Mouse (Mus musculus) kidney, adult 11 months (tissue): ENCODE data around the gene P2rx5.

Experiments
- DNase-seq: peaks from one replicate; pipeline ENCODE4 v3.0.0; 2022

Gene P2rx5

GRCm38 (mm10) chr11:73176608-73177508 lies 16.6 kb downstream of the P2rx5 start, which contains the start of the genes Emc6 and Tax1bp3:
Gene Emc6 (minus strand): TSS chr11:73177037.
Gene Tax1bp3 (plus strand): TSS chr11:73177083.
- peak; percentile 97 for DNase-seq

DNA sequence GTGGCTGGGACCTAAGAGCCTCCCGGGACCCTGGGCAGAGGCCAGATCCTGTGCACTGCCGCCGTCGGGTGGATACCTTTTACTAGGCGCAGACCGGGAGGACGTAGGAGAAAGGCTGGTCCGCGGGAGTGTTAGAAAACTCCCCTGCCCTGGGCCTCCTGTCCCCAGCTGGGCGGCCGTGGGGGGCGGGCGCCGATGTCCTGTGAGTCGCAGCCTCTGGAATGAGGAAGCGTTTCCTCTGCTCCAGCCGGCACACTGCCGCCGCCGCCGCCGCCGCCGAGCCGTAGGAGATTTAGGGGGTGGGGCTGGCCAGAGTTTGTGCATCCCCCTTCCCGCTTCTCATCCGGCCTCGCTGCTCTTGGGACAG lies 17.3 kb downstream of the P2rx5 start:
- DNase-seq: peak; percentile 83

GRCm38 (mm10) chr11:73177895-73178294 lies 17.7 kb downstream of the P2rx5 start:
- peak; percentile 49 for DNase-seq

DNA sequence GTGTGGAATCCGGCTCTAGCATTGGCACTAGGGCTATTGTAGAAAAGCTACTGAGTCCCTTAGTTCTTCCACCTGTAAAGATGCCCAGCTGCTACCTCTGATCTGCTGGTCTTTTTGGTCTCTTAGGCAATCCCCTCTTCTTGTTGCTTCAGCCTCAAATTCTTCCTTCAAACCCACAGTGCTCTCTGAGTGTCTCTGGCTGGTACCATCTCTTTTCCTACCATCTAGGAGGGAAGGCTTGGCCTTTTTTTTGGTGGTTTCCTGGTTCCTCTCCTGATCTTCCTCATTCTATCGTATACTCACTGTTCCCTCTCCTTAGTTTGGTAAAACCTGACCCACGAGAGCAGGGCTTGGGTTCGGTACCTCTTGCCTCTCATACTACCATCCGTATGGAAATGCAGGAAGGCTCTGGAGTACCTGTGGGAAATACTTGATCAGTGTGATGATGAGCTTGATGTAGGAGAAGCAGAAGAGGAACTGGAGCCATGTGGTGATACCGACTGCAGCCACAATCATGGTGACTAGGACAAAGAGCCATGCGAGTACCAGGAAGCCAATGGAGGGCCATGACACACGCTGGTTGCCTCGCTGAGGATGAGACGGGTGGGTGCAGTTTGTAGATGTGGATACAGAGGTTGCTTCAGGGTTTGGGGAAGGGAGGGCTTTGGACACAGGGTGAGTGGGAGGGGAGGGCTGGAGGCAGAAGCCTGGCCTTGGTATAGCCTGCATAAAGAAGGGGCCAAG lies 25.8 kb downstream of the P2rx5 start:
- no peak for DNase-seq

GRCm38 (mm10) chr11:73187231-73187630 lies 27.0 kb downstream of the P2rx5 start:
- peak; percentile 70 for DNase-seq

- DNase-seq: no peak
Measured at GRCm38 (mm10) chr11:73193047-73193446, 32.8 kb downstream of the P2rx5 start.

DNA sequence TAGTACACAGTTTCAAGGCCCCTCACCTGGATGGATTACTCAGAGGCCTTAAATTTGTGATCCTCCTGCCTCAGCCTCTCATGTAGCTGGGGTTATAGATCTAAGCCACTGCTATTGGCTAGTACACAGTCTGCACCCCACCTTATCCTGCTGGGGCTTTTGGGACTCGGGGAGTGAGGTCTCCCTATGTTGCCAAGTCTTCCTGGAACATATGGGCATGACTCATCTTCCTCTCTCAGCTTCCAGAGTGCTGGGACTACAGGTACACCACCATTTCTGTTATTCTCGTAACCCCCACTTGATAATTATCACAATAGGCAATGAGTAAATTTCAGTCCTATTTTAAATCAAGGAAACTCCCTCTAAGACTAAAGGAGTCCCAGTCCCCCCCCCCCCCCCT lies 34.2 kb downstream of the P2rx5 start:
- no peak for DNase-seq

- DNase-seq: no peak
Measured at GRCm38 (mm10) chr11:73198190-73198589, 38.0 kb downstream of the P2rx5 start.

GRCm38 (mm10) chr11:73198603-73199229 lies 38.5 kb downstream of the P2rx5 start, which contains the start of gene Ctns:
Gene Ctns (minus strand): TSS chr11:73199042.
- peak; percentile 93 for DNase-seq

GRCm38 (mm10) chr11:73199230-73199712 lies 39.0 kb downstream of the P2rx5 start, which contains the start of gene Shpk:
Gene Shpk (plus strand): TSS chr11:73199460.
- DNase-seq: peak; percentile 97

- DNase-seq: peak; percentile 59
Measured at GRCm38 (mm10) chr11:73199879-73200278, 39.7 kb downstream of the P2rx5 start.

DNA sequence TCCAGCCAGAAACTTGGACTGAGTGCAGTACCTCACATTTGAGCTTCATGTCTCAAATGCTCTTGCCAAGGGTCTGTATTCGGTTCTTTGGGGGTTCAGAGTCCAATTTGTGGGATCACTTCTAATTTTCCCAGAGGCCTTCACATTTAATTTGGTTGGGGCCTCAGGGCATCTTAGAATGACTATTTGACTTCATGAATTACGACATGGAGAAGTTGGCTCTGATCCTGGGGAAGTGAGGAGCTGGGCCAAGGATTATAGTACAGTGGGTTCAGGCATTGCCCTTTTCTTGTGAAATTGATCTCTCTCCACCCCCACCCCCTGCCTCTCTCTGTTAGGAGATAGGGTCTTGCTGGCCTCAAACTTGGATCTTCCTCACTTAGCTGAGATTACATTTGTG lies 40.8 kb downstream of the P2rx5 start:
- no peak for DNase-seq

DNA sequence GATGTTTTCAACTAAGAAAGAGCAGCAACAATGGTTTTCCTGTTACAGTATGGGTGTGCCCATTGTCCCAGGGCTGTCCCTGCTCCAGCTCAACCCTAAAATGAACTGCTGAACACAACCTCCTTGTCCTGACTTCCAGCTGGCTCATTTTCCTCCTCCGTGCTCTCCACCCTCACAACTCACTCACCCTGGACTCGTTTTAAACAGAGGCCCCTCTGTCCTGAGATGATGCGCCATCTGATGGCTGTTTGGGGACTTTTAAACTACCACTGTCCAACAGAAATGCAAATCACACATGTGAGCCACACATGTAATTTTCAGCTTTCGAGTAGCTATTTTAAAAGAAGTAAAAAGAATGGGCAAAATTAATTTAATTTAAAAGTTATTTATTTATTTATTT lies 41.4 kb downstream of the P2rx5 start:
- DNase-seq: no peak

GRCm38 (mm10) chr11:73203895-73204294 lies 43.7 kb downstream of the P2rx5 start:
- no peak for DNase-seq

DNA sequence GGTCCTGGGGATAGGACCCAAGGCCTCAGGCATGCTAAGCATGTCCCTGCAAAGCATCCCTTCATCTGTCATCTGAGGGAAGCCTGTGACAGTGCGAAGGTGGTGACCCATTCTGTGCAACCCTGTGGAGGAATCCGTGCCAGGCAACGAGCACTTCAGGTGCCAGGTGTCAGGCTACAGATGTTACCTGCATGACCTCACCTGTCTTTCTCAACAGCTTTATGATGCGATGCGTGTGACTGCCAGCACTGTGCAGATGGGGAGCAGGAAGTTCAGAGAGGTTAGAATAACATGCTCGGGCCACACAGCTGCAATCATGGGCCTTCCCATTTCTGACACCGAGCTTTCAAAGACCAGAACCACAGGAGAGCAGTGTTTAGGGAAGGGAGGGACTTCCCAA lies 45.0 kb downstream of the P2rx5 start:
- DNase-seq: no peak

- no peak for DNase-seq
Measured at GRCm38 (mm10) chr11:73207621-73208020, 47.4 kb downstream of the P2rx5 start.

DNA sequence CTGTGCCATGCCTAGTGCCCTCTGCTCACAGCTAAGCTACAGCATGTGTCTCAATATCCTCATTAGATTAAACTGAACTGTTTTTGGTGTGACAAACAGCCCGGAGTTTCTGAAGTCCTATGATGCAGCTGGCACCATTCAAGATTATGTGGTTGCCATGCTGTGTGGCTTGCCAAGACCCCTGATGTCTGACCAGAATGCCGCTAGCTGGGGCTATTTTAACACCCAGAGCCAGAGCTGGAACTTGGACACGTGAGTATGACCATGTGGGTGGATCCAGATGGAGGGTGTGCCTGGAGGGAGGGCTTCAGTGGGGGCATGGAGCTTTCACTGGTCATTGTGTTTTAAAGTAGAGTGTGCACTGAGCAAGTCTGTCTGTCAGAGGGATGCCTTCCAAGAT lies 53.7 kb downstream of the P2rx5 start:
- DNase-seq: no peak

GRCm38 (mm10) chr11:73219671-73220070 lies 59.5 kb downstream of the P2rx5 start:
- DNase-seq: no peak

- DNase-seq: no peak
Measured at GRCm38 (mm10) chr11:73220651-73221050, 60.4 kb downstream of the P2rx5 start.
